In genomic region chr3:108259319-108259718, GRCm38 (mm10) we compare ENCODE assay signal across 22 mouse cellular contexts. TPM values are rescaled to one million over a fixed set of nuclear protein-coding genes. Genes with fewer than 3 reads are reported as not detected.
DNase-seq lines count a peak whose midpoint lies in the region; ATAC-seq and TF ChIP-seq lines count a peak whose summit lies in the region.
"Had no signal": no experiment of that assay in that cellular context is flagged by ENCODE, and none has a peak within 500 bp of the region (broad histone marks: within the 10 kb centered on the region; RNA-seq: fewer than 3 reads in every experiment).

No protein-coding gene starts in this region.

- H3K27me3 ChIP-seq in ES-Bruce4 (ENCODE audit: control insufficient read depth, insufficient read depth, low read length, poor library complexity, severe bottlenecking), result no peaks in the 10 kb centered on the region
- no peaks in the 10 kb centered on the region for H3K27me3 ChIP-seq in liver, embryonic 14.5 days (ENCODE audit: control insufficient read depth, insufficient read depth, low read length)
- H3K27me3 ChIP-seq: forebrain, embryonic 15.5 days; intestine, embryonic 15.5 days; midbrain, embryonic 12.5 days; neural tube, embryonic 13.5 days; Patski had no signal

- H3K36me3 ChIP-seq in ES-Bruce4 (ENCODE audit: control insufficient read depth, insufficient read depth, low read length, poor library complexity, severe bottlenecking), result peaks cover 18% of the 10 kb centered on the region
- peaks cover 12% of the 10 kb centered on the region for H3K36me3 ChIP-seq in liver, embryonic 14.5 days (replicated peaks; ENCODE audit: control insufficient read depth, insufficient read depth, low read depth)

- peak overlapping the region; percentile 80 for H3K4me2 ChIP-seq in liver, embryonic 14.5 days (ENCODE audit: low read depth)
- H3K4me2 ChIP-seq: forebrain, embryonic 15.5 days; intestine, embryonic 15.5 days; midbrain, embryonic 12.5 days had no signal

- no peak for TF ChIP-seq EP300 in ES-Bruce4 (IDR thresholded peaks at IDR 0.05; ENCODE audit: insufficient read depth, low read depth, low read length)
- no peak for TF ChIP-seq EP300 in liver, embryonic 14.5 days (IDR thresholded peaks at IDR 0.05; ENCODE audit: low read depth)

- WGBS in liver, embryonic 14.5 days (ENCODE audit: insufficient replicate concordance), result 28% methylated on average over 3 of the region's 3 CpGs

- peaks cover 2% of the 10 kb centered on the region for H3K4me1 ChIP-seq in ES-Bruce4 (ENCODE audit: control insufficient read depth, insufficient read depth, low read length)
- H3K4me1 ChIP-seq in liver, embryonic 14.5 days (replicated peaks; ENCODE audit: control insufficient read depth in 2 of 2, insufficient read depth in 2 of 2, low read length in 1 of 2), result peaks cover 16 to 19% of the 10 kb centered on the region in 2 experiments

- DNase-seq in embryo, embryonic 10 days (ENCODE audit: low spot score), result peak; percentile 32
- no peak for DNase-seq in embryo, embryonic 9.5 days (ENCODE audit: extremely low spot score)
- peak; percentile 84 for DNase-seq in adipocyte (ENCODE audit: low spot score)
- DNase-seq in liver, embryonic 14.5 days (ENCODE audit: low read depth in 3 of 3, low spot score in 3 of 3), result peak in 1 of 3 experiments; percentile 35
- no peak for DNase-seq in right cerebral cortex, postnatal 25 days
- DNase-seq in layer of hippocampus, adult 2 months (ENCODE audit: low spot score in 2 of 2), result no peak
- no peak for DNase-seq in layer of hippocampus, postnatal 10 days (ENCODE audit: low spot score in 2 of 2)
- DNase-seq: adrenal gland, postnatal 10 days; cerebellum, postnatal 36 days; kidney, postnatal 25 days; layer of hippocampus, postnatal 36 days; retina, postnatal 1 day; spleen, adult 18-20 months; thymus, postnatal 25 days had no signal

- peak overlapping the region; percentile 66; the same call in 1 of the 2 replicates for H3K9ac ChIP-seq in ES-Bruce4 (ENCODE audit: low read depth, poor library complexity, severe bottlenecking)
- H3K9ac ChIP-seq in liver, embryonic 14.5 days (replicated peaks), result no peak overlapping the region
- H3K9ac ChIP-seq: forebrain, embryonic 15.5 days; intestine, embryonic 15.5 days; midbrain, embryonic 12.5 days; neural tube, embryonic 13.5 days had no signal

- no peaks in the 10 kb centered on the region for H3K9me3 ChIP-seq in ES-Bruce4 (replicated peaks; ENCODE audit: control insufficient read depth, insufficient read depth, low read length, poor library complexity, severe bottlenecking)
- H3K9me3 ChIP-seq in liver, embryonic 14.5 days (ENCODE audit: control insufficient read depth, low read length), result no peaks in the 10 kb centered on the region
- H3K9me3 ChIP-seq: forebrain, embryonic 15.5 days; intestine, embryonic 15.5 days; limb, embryonic 10.5 days; midbrain, embryonic 12.5 days; neural tube, embryonic 13.5 days had no signal

- no peak overlapping the region for H3K4me3 ChIP-seq in ES-Bruce4 (ENCODE audit: low read depth, low read length)
- H3K4me3 ChIP-seq in liver, embryonic 14.5 days (ENCODE audit: insufficient read depth in 1 of 2, low read depth in 2 of 2, low read length in 2 of 2), result no peak overlapping the region; a peak in 1 of 4 replicates
- H3K4me3 ChIP-seq in layer of hippocampus, adult 2 months, result no peak overlapping the region
- H3K4me3 ChIP-seq: forebrain, embryonic 15.5 days; intestine, embryonic 15.5 days; limb, embryonic 10.5 days; midbrain, embryonic 12.5 days; neural tube, embryonic 13.5 days had no signal

- no peak for TF ChIP-seq CTCF in ES-Bruce4 (IDR thresholded peaks at IDR 0.05; ENCODE audit: low read depth, low read length)
- TF ChIP-seq CTCF in liver, embryonic 14.5 days (IDR thresholded peaks at IDR 0.05; ENCODE audit: low read depth), result no peak
- no peak for TF ChIP-seq CTCF in layer of hippocampus, adult 2 months (conservative IDR thresholded peaks at IDR 0.05)

- no peak for ATAC-seq in liver, embryonic 14.5 days (ENCODE audit: insufficient read depth)
- ATAC-seq: forebrain, embryonic 15.5 days; intestine, embryonic 15.5 days; lung, postnatal 0 days; Patski had no signal

- no peak overlapping the region for H3K27ac ChIP-seq in ES-Bruce4 (ENCODE audit: insufficient read depth, low read length)
- H3K27ac ChIP-seq in liver, embryonic 14.5 days, result no peak overlapping the region
- no peak overlapping the region for H3K27ac ChIP-seq in layer of hippocampus, adult 2 months
- H3K27ac ChIP-seq: forebrain, embryonic 15.5 days; intestine, embryonic 15.5 days; limb, embryonic 10.5 days; midbrain, embryonic 12.5 days; neural tube, embryonic 13.5 days had no signal

- no peak for TF ChIP-seq POLR2A in ES-Bruce4 (IDR thresholded peaks at IDR 0.05; ENCODE audit: insufficient read depth, low read length)

RNA-seq across cellular contexts. Expression of gene Psma5, which starts 2.6 kb away (rescaled TPM):
- polyA plus RNA-seq in ES-Bruce4 (2011; ENCODE audit: insufficient read depth, insufficient read length, low read depth, missing spikeins), result 159 and 168 TPM in 2 replicates
- 70.6 and 93.8 TPM in 2 replicates for polyA plus RNA-seq in liver, embryonic 14.5 days (2012; rRNA removed)
- polyA plus RNA-seq in liver, embryonic 14.5 days (2014; fragmentation: Nextera tagmentation; extraction: Ambion mirVana), result 192 and 201 TPM in 2 replicates
- 10 to 100 TPM; 68.2 to 76.8 TPM for total RNA-seq in layer of hippocampus, adult 2 months (2021)
- 10 to 100 TPM; 84.5 to 91.8 TPM for total RNA-seq in layer of hippocampus, postnatal 10 days (2021)

RNA-seq across cellular contexts. Expression of gene Sort1, which starts 24.6 kb away (rescaled TPM):
- 21.5 and 25.6 TPM in 2 replicates for polyA plus RNA-seq in ES-Bruce4 (2011; ENCODE audit: insufficient read depth, insufficient read length, low read depth, missing spikeins)
- polyA plus RNA-seq in liver, embryonic 14.5 days (2012; rRNA removed), result 3.5 and 3.9 TPM in 2 replicates
- polyA plus RNA-seq in liver, embryonic 14.5 days (2014; fragmentation: Nextera tagmentation; extraction: Ambion mirVana), result 3.0 and 3.5 TPM in 2 replicates
- total RNA-seq in layer of hippocampus, adult 2 months (2021), result 100 to 1,000 TPM; 360 to 361 TPM
- 100 to 1,000 TPM; 181 to 182 TPM for total RNA-seq in layer of hippocampus, postnatal 10 days (2021)

RNA-seq across cellular contexts. Expression of gene Sypl2, which starts 32.9 kb away (rescaled TPM):
- not detected in 2 replicates for polyA plus RNA-seq in ES-Bruce4 (2011; ENCODE audit: insufficient read depth, insufficient read length, low read depth, missing spikeins)
- polyA plus RNA-seq in liver, embryonic 14.5 days (2012; rRNA removed), result 0.02 TPM in 2 replicates
- not detected in 2 replicates for polyA plus RNA-seq in liver, embryonic 14.5 days (2014; fragmentation: Nextera tagmentation; extraction: Ambion mirVana)
- total RNA-seq in layer of hippocampus, adult 2 months (2021), result 1 to 10 TPM; 2.0 to 3.0 TPM
- total RNA-seq in layer of hippocampus, postnatal 10 days (2021), result 1 to 10 TPM; 1.2 to 1.6 TPM
- polyA plus RNA-seq: lung, postnatal 0 days; Patski had no signal

RNA-seq across cellular contexts. Expression of gene Atxn7l2, which starts 48.6 kb away (rescaled TPM):
- polyA plus RNA-seq in ES-Bruce4 (2011; ENCODE audit: insufficient read depth, insufficient read length, low read depth, missing spikeins), result 4.3 and 9.2 TPM in 2 replicates
- 2.2 TPM in 2 replicates for polyA plus RNA-seq in liver, embryonic 14.5 days (2012; rRNA removed)
- 1.7 and 2.0 TPM in 2 replicates for polyA plus RNA-seq in liver, embryonic 14.5 days (2014; fragmentation: Nextera tagmentation; extraction: Ambion mirVana)
- 10 to 100 TPM; 31.9 to 34.6 TPM for total RNA-seq in layer of hippocampus, adult 2 months (2021)
- total RNA-seq in layer of hippocampus, postnatal 10 days (2021), result 10 to 100 TPM; 21.1 to 26.1 TPM

RNA-seq across cellular contexts. Expression of gene Cyb561d1, which starts 58.3 kb away (rescaled TPM):
- 3.3 and 3.7 TPM in 2 replicates for polyA plus RNA-seq in ES-Bruce4 (2011; ENCODE audit: insufficient read depth, insufficient read length, low read depth, missing spikeins)
- 1.4 and 1.5 TPM in 2 replicates for polyA plus RNA-seq in liver, embryonic 14.5 days (2012; rRNA removed)
- 1.4 and 1.6 TPM in 2 replicates for polyA plus RNA-seq in liver, embryonic 14.5 days (2014; fragmentation: Nextera tagmentation; extraction: Ambion mirVana)
- 10 to 100 TPM; 16.3 to 16.8 TPM for total RNA-seq in layer of hippocampus, adult 2 months (2021)
- 10 to 100 TPM; 10.6 to 11.2 TPM for total RNA-seq in layer of hippocampus, postnatal 10 days (2021)

Comparison
In these comparisons a context has a peak if more than half of its experiments do, and no peak if none do; other contexts are left out.
1. DNase-seq: peak in embryo, embryonic 10 days (single experiment) and adipocyte (single experiment); none in embryo, embryonic 9.5 days (single experiment), right cerebral cortex, postnatal 25 days (single experiment), layer of hippocampus, adult 2 months (0 of 2) and layer of hippocampus, postnatal 10 days (0 of 2).